ENCODE assay signal across 8 mouse cellular contexts in the genomic region with DNA sequence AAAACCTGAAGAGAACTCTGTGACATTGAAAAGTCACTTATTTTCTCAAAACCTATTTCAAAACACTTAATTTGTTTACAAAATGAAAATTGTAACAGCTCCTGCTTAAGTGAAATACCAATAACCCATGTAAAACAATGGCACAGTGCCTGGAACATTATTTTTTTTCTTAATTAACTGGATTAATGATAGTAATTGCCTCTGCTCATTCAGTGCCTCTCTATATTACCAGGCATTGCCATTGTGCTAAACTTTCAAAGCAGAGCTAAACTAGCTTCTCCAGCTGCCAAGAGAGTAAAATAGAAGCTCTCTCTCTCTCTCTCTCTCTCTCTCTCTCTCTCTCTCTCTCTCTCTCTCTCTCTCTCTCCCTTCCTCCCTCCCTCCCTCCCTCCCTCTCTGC. TPM values are rescaled to one million over a fixed set of nuclear protein-coding genes. Genes with fewer than 3 reads are reported as not detected.
DNase-seq lines count a peak whose midpoint lies in the region; ATAC-seq and TF ChIP-seq lines count a peak whose summit lies in the region.

No protein-coding gene starts in this region.

- no peak for DNase-seq in lung, adult 2 months
- no peak for DNase-seq in lung, postnatal 4 days
- no peak for DNase-seq in adrenal gland, postnatal 25 days
- DNase-seq in adrenal gland, postnatal 36 days: no peak
- no peak for DNase-seq in frontal cortex, postnatal 14 days (ENCODE audit: low spot score in 2 of 2)

- peak overlapping the region; percentile 97 for H3K4me3 ChIP-seq in lung, adult 2 months (replicated peaks; ENCODE audit: extremely low read depth, low read depth, low read length)
- H3K4me3 ChIP-seq in embryonic fibroblast, embryonic 13.5 days (ENCODE audit: insufficient read depth, low read length): 0 out of 2 replicates have a peak overlapping the region, but pooled peaks have one; percentile 80
- H3K4me3 ChIP-seq in intestine, postnatal 0 days (ENCODE audit: low read depth, low read length): peak overlapping the region; percentile 71
- peak overlapping the region; percentile 90 for H3K4me3 ChIP-seq in neural tube, embryonic 13.5 days

- H3K36me3 ChIP-seq in intestine, postnatal 0 days (ENCODE audit: control insufficient read depth, insufficient read depth): peaks cover 24% of the 10 kb centered on the region
- H3K36me3 ChIP-seq in neural tube, embryonic 13.5 days: peaks cover 30% of the 10 kb centered on the region

- no peaks in the 10 kb centered on the region for H3K4me1 ChIP-seq in lung, adult 2 months (ENCODE audit: control insufficient read depth, insufficient read depth, low read length)
- H3K4me1 ChIP-seq in embryonic fibroblast, embryonic 13.5 days (ENCODE audit: control insufficient read depth, insufficient read depth, low read length): no peaks in the 10 kb centered on the region
- H3K4me1 ChIP-seq in intestine, postnatal 0 days (replicated peaks; ENCODE audit: control insufficient read depth, insufficient read depth, low read length): no peaks in the 10 kb centered on the region
- peaks cover 20% of the 10 kb centered on the region for H3K4me1 ChIP-seq in neural tube, embryonic 13.5 days (replicated peaks)

- H3K27me3 ChIP-seq in intestine, postnatal 0 days (replicated peaks; ENCODE audit: control insufficient read depth, insufficient read depth, low read length): no peaks in the 10 kb centered on the region
- no peaks in the 10 kb centered on the region; the same call in 1 of the 2 replicates for H3K27me3 ChIP-seq in neural tube, embryonic 13.5 days

- no peak for ATAC-seq in intestine, postnatal 0 days
- ATAC-seq in neural tube, embryonic 13.5 days (ENCODE audit: low read depth): peak; percentile 30

- H3K4me2 ChIP-seq in intestine, postnatal 0 days (replicated peaks; ENCODE audit: low read depth): peak overlapping the region; percentile 91
- peak overlapping the region; percentile 95 for H3K4me2 ChIP-seq in neural tube, embryonic 13.5 days

- no peaks in the 10 kb centered on the region for H3K9me3 ChIP-seq in intestine, postnatal 0 days (ENCODE audit: control insufficient read depth)
- no peaks in the 10 kb centered on the region for H3K9me3 ChIP-seq in neural tube, embryonic 13.5 days

- TF ChIP-seq CTCF in lung, adult 2 months (IDR thresholded peaks at IDR 0.05; ENCODE audit: insufficient read depth, low read length): no peak
- TF ChIP-seq CTCF in embryonic fibroblast, embryonic 13.5 days (IDR thresholded peaks at IDR 0.05; ENCODE audit: borderline replicate concordance, insufficient read depth, low read length): no peak
- TF ChIP-seq CTCF in intestine, postnatal 0 days (IDR thresholded peaks at IDR 0.05; ENCODE audit: low read depth): no peak

- no peak overlapping the region for H3K27ac ChIP-seq in embryonic fibroblast, embryonic 13.5 days (ENCODE audit: insufficient read depth, low read length)
- no peak overlapping the region for H3K27ac ChIP-seq in intestine, postnatal 0 days (ENCODE audit: low read depth, low read length)
- peak overlapping the region; percentile 59 for H3K27ac ChIP-seq in neural tube, embryonic 13.5 days (replicated peaks)

- no peak for TF ChIP-seq POLR2A in lung, adult 2 months (IDR thresholded peaks at IDR 0.05; ENCODE audit: borderline replicate concordance, extremely low read depth, low read depth, low read length)
- TF ChIP-seq POLR2A in embryonic fibroblast, embryonic 13.5 days (IDR thresholded peaks at IDR 0.05; ENCODE audit: low read depth, low read length): no peak

- H3K9ac ChIP-seq in intestine, postnatal 0 days (ENCODE audit: low read depth, low read length): peak overlapping the region; percentile 51; the same call in 1 of the 2 replicates
- H3K9ac ChIP-seq in neural tube, embryonic 13.5 days: peak overlapping the region; percentile 91

RNA-seq across cellular contexts. Expression of gene Dmap1, which starts 0.4 kb away (rescaled TPM):
- polyA plus RNA-seq in lung, adult 2 months (2012; rRNA removed): 18.8 and 23.5 TPM in 2 replicates
- 17.9 and 18.6 TPM in 2 replicates for polyA plus RNA-seq in embryonic fibroblast, embryonic 13.5 days (2011; ENCODE audit: insufficient read length, low read depth, missing spikeins)
- polyA plus RNA-seq in intestine, postnatal 0 days (2015; fragmentation: Nextera tagmentation; extraction: Ambion mirVana): 22.1 and 22.7 TPM in 2 replicates
- 67.3 and 70.8 TPM in 2 replicates for polyA plus RNA-seq in neural tube, embryonic 13.5 days (2015; fragmentation: Nextera tagmentation; extraction: Ambion mirVana)
- total RNA-seq in adrenal gland, postnatal 25 days (2021): 26.7 and 32.7 TPM in 2 replicates
- total RNA-seq in adrenal gland, postnatal 36 days (2021): 10 to 100 TPM; 25.2 to 27.3 TPM

RNA-seq across cellular contexts. Expression of gene Gm12845, which starts 41.7 kb away (rescaled TPM):
- polyA plus RNA-seq in lung, adult 2 months (2012; rRNA removed): not detected in 2 replicates
- not detected in 2 replicates for polyA plus RNA-seq in embryonic fibroblast, embryonic 13.5 days (2011; ENCODE audit: insufficient read length, low read depth, missing spikeins)
- not detected in 2 replicates for polyA plus RNA-seq in intestine, postnatal 0 days (2015; fragmentation: Nextera tagmentation; extraction: Ambion mirVana)
- not detected in 2 replicates for polyA plus RNA-seq in neural tube, embryonic 13.5 days (2015; fragmentation: Nextera tagmentation; extraction: Ambion mirVana)
- not detected in 2 replicates for total RNA-seq in adrenal gland, postnatal 25 days (2021)
- not detected for total RNA-seq in adrenal gland, postnatal 36 days (2021)
